Mouse (Mus musculus) hindbrain, embryonic 10.5 days (tissue): ENCODE measurements at regions not wholly inside any gene's neighbourhood (a gene's known extent, or its start where the extent isn't known, plus 50 kb on each side); places are given as distances from the start of the nearest gene placed in this dataset.
A peak's percentile ranks its signal among the peaks of the same experiment; 100 is the strongest.
"Not testable (repeated sequence)": the region's sequence is repeated elsewhere in the genome, so short reads cannot be mapped to it uniquely, and the experiment has no call there.

Source experiments
- DNase-seq: peaks from one replicate; pipeline ENCODE4 v3.0.0-alpha.2; 2017; ENCODE audit warnings: low spot score
- H3K27ac ChIP-seq: fragments of 300-500 bp; sonication (generic); 2 replicates; pipeline ENCODE4 v1.5.1; 2016; ENCODE audit warnings: mild to moderate bottlenecking, moderate library complexity
- H3K27me3 ChIP-seq: fragments of 300-500 bp; sonication (generic); 2 replicates; pipeline ENCODE4 v1.6.1; 2016; ENCODE audit warnings: mild to moderate bottlenecking; ENCODE audit not compliant: poor library complexity, insufficient read depth, severe bottlenecking
- H3K36me3 ChIP-seq: fragments of 300-500 bp; sonication (generic); 2 replicates; pipeline ENCODE4 v1.6.1; 2016; ENCODE audit warnings: mild to moderate bottlenecking, moderate library complexity
- H3K4me1 ChIP-seq: fragments of 300-500 bp; sonication (generic); replicated peaks from 2 replicates; pipeline ENCODE4 v1.6.1; 2016; ENCODE audit warnings: mild to moderate bottlenecking
- H3K4me3 ChIP-seq: fragments of 300-500 bp; sonication (generic); 2 replicates; pipeline ENCODE4 v1.5.1; 2016; ENCODE audit warnings: mild to moderate bottlenecking, moderate library complexity
- H3K9me3 ChIP-seq: fragments of 300-500 bp; sonication (generic); 2 replicates; pipeline ENCODE4 v1.6.1; 2016; ENCODE audit warnings: mild to moderate bottlenecking, moderate library complexity
- WGBS: fragments of 180-500 bp; shearing (Covaris S2); methylation state at CpG from one replicate; pipeline ENCODE4 v1.1.7; 2016; 5-methylcytosine and 5-hydroxymethylcytosine counted together

DNA sequence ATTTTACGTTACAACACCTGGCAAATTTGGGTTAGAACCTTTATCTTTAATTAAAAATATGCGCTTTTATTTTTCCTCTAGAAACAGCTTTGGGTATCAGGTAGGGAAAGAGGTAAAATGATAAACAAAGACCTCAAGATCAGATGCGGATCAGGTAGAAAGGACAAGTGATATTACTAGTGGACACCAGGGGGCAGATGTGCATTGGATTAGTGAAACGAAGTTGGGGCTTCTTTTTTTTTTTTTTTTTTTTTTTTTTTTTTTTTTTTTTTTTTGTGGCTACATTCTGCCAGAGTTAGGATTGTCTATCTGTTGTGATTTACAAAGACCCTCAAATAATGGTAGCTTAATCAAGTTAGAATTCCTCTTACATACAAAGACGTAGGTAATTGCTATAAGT, 153.8 kb downstream of the Cd109 start:
- WGBS = 41% methylated on average over 5 of the region's 5 CpGs
- no peak overlapping the region for H3K27ac ChIP-seq
- H3K27me3 ChIP-seq = no peaks in the 10 kb centered on the region
- no peaks in the 10 kb centered on the region for H3K36me3 ChIP-seq
- DNase-seq = peak; percentile 8
- no peaks in the 10 kb centered on the region for H3K4me1 ChIP-seq
- no peaks in the 10 kb centered on the region for H3K9me3 ChIP-seq
- no peak overlapping the region for H3K4me3 ChIP-seq

- H3K9me3 ChIP-seq = no peaks in the 10 kb centered on the region
- H3K4me1 ChIP-seq = no peaks in the 10 kb centered on the region
- H3K4me3 ChIP-seq = no peak overlapping the region
- no peaks in the 10 kb centered on the region for H3K36me3 ChIP-seq
- DNase-seq = no peak
- H3K27ac ChIP-seq = no peak overlapping the region
- H3K27me3 ChIP-seq = no peaks in the 10 kb centered on the region
- 60% methylated on average over 3 of the region's 3 CpGs for WGBS
These were observed 158.6 kb downstream of the Cd109 start for GRCm38 (mm10) chr9:78773936-78774335.

GRCm38 (mm10) chr9:78775462-78775861, 160.1 kb downstream of the Cd109 start:
- Histone ChIP-seq H3K27ac (no peak overlapping the region), H3K4me1 (no peaks in the 10 kb centered on the region), H3K4me3 (no peak overlapping the region), H3K36me3 (no peaks in the 10 kb centered on the region), H3K9me3 (no peaks in the 10 kb centered on the region), H3K27me3 (no peaks in the 10 kb centered on the region)
- DNase-seq = peak; percentile 38
- WGBS = 19% methylated on average over 5 of the region's 5 CpGs

GRCm38 (mm10) chr9:78780595-78780994, 165.2 kb downstream of the Cd109 start:
- Histone ChIP-seq H3K36me3 (no peaks in the 10 kb centered on the region), H3K27ac (no peak overlapping the region), H3K27me3 (no peaks in the 10 kb centered on the region), H3K4me1 (no peaks in the 10 kb centered on the region), H3K9me3 (no peaks in the 10 kb centered on the region), H3K4me3 (no peak overlapping the region)
- WGBS = 89% methylated on average over 4 of the region's 4 CpGs
- no peak for DNase-seq

DNA sequence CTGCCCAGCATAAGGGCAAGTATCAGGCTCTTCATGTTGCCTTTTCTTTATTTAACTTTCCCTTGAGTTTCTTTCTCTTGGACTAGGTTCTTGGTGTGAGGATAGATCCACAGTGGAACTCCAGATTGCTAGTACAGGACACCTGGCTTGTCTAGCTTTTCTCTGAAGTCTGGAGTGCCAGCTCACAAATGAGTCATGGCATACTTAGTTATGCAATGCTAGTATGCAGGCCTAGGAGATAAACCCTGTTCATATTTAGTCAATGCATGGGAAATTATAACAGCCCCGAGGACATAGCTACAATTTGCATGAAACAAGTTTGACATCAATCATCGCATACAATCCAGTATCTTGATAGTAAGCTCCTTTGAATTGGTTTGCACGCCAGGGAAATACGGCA, 167.0 kb downstream of the Cd109 start:
- Histone ChIP-seq H3K27ac (no peak overlapping the region), H3K9me3 (no peaks in the 10 kb centered on the region), H3K4me1 (no peaks in the 10 kb centered on the region), H3K36me3 (no peaks in the 10 kb centered on the region), H3K27me3 (no peaks in the 10 kb centered on the region), H3K4me3 (no peak overlapping the region)
- DNase-seq = no peak
- WGBS = 95% methylated on average over 4 of the region's 4 CpGs

- H3K4me1 ChIP-seq = no peaks in the 10 kb centered on the region
- H3K27ac ChIP-seq = no peak overlapping the region
- no peak for DNase-seq
- no peaks in the 10 kb centered on the region for H3K27me3 ChIP-seq
- H3K9me3 ChIP-seq = no peaks in the 10 kb centered on the region
- WGBS = 79% methylated on average over 8 of the region's 8 CpGs
- H3K36me3 ChIP-seq = no peaks in the 10 kb centered on the region
- no peak overlapping the region for H3K4me3 ChIP-seq
These were observed 167.5 kb downstream of the Cd109 start for GRCm38 (mm10) chr9:78782860-78783259.

DNA sequence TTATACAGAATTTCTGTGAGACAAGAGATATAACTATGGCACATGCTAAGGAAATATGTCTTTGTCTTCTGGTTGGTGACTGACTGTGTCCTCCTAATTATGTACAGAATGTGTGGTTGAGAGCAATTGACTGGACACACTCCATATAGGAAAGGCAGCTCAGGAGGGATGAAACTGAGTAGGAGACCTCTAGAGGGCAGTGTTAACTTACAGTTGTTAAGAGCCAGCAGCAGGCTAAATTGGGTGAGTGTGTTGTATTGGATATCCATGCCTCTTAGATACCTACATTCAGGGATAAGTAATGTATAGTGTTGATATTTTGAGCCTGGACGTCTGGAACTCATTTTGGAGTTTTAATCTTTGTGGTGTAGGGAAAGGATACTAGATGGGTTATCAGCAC, 172.5 kb downstream of the Cd109 start:
- 7% methylated on average over 1 of the region's 1 CpGs for WGBS
- H3K4me3 ChIP-seq = no peak overlapping the region
- peak; percentile 7 for DNase-seq

DNA sequence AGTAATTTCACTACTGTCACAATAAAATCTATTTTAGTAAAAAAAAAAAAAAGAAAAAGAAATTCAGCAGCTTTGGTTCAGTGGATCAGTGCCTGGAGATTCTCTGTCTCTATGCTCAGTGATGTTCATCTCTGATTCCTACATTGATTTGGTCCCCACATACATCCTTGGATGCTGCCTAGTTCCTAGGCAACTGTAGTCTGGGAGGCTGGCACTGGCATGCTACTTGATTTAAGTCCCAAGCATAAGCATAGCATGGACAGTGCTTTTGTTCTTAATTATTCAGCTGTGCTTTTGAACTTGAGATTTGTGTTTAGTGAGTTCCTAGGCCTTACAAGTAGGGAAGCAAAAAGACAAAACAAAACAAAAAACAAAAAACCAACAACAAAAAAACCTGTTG, 174.4 kb downstream of the Cd109 start:
- DNase-seq = no peak

More for the DNA sequence above, 172.5 kb downstream of the Cd109 start:
- Histone ChIP-seq H3K9me3 (no peaks in the 10 kb centered on the region), H3K36me3 (no peaks in the 10 kb centered on the region), H3K27ac (no peak overlapping the region), H3K27me3 (no peaks in the 10 kb centered on the region), H3K4me1 (no peaks in the 10 kb centered on the region)

DNA sequence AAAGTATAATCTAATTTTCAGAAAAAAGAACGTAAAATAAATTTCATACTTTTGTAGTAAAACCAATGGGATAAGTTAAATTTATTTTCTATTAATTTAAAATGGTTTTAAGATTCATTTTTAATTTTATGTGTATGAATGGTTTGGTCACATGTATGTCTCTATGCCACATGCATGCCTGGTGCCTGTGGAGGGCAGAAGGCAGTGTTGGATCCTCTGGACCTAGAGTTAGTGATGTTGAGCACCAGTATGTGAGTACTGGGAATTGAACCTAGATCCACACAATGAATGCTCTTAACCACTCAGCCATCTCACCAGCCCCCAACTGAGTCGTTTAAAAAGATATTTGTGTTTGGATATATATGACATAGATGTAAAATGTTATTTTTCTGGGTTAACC, 174.8 kb downstream of the Cd109 start:
- WGBS = 84% methylated on average over 2 of the region's 2 CpGs
- no peak for DNase-seq
- H3K9me3 ChIP-seq = no peaks in the 10 kb centered on the region
- no peak overlapping the region for H3K27ac ChIP-seq
- no peaks in the 10 kb centered on the region for H3K36me3 ChIP-seq
- no peaks in the 10 kb centered on the region for H3K4me1 ChIP-seq
- H3K4me3 ChIP-seq = no peak overlapping the region
- no peaks in the 10 kb centered on the region for H3K27me3 ChIP-seq

More for the DNA sequence above, 174.4 kb downstream of the Cd109 start:
- Histone ChIP-seq H3K27ac (no peak overlapping the region), H3K4me3 (no peak overlapping the region), H3K9me3 (no peaks in the 10 kb centered on the region), H3K27me3 (no peaks in the 10 kb centered on the region), H3K36me3 (no peaks in the 10 kb centered on the region), H3K4me1 (no peaks in the 10 kb centered on the region)

DNA sequence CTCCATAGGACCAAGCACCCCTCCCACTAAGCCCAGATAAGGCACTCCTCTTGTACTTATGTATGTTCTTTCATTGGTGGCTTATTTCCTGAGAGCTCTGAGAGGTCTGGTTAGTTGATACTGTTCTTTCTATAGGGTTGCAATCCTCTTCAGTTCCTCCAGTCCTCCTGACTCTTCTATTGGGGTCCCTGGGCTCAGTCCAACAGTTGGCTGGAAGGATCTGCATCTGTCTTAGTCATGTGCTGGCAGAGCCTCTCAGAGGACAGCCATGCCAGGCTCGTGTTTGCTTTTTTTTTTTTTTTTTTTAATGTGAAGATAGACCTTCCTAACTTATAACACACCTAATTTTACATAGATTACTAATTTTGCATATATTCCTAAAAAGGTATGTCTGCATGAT, 180.5 kb downstream of the Cd109 start:
- no peaks in the 10 kb centered on the region for H3K9me3 ChIP-seq
- no peaks in the 10 kb centered on the region for H3K4me1 ChIP-seq
- H3K27ac ChIP-seq = no peak overlapping the region
- 62% methylated on average over 1 of the region's 1 CpGs for WGBS
- no peaks in the 10 kb centered on the region for H3K27me3 ChIP-seq
- H3K36me3 ChIP-seq = no peaks in the 10 kb centered on the region
- no peak overlapping the region for H3K4me3 ChIP-seq
- no peak for DNase-seq

DNA sequence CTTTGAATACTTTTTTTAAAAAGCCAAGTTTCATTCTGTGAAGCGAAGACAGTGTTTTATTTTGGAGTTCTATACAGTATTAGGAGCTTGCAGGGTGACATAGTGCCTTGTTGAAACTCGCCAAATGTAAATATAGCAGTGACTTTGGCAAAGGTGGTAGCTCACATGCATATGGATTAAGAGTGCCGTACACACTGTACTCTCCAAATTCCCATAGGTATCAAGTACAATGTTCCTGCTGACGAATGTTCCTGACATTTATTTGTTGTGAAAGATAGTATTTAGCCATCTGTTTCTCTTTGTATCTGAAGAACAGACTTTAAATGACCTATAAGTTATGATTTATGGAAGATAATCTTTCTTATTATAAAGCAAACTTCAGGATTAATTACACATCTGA, 201.9 kb downstream of the Cd109 start:
- H3K4me1 ChIP-seq = 0 out of 2 replicates have a peak, but pooled peaks cover 3% of the 10 kb centered on the region
- no peaks in the 10 kb centered on the region for H3K36me3 ChIP-seq
- no peak overlapping the region for H3K4me3 ChIP-seq
- H3K27me3 ChIP-seq = peaks cover 5% of the 10 kb centered on the region
- H3K9me3 ChIP-seq = no peaks in the 10 kb centered on the region
- no peak for DNase-seq
- no peak overlapping the region for H3K27ac ChIP-seq
- WGBS = 80% methylated on average over 4 of the region's 4 CpGs

DNA sequence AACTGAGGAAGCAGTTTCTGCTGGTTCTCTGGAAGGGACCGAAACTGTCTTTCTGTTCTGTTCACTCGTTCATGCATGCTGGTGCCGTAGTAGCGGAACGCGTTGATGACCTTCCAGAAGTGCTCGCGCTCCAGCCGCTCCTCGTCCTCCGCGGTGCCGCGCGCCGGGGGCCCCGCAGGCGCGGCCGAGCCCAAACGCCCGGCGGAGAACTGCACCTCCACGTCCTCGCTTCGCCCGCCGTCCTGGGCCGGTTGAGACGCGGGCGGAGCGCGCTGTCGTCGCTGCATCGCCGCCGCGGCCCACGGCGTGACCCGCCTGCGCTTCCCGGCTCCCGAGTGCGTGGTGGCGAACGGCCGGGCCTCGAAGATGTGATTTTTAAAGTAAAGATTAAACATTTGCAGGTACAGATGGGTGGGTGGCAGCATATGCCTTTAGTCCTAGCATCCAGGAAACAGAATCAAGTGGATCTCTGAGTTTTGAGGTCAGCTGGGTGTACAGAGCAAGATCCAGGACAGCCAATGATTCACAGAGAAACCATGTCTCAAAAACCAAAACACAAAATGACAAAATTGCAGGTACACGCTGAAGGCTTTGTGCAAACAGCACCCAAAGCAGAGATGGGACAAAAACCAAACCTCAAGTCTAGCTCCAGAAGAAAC, 206.3 kb downstream of the Cd109 start:
- WGBS = 11% methylated on average over 52 of the region's 52 CpGs
- H3K27ac ChIP-seq, H3K4me1 ChIP-seq, H3K36me3 ChIP-seq, H3K27me3 ChIP-seq, H3K9me3 ChIP-seq: not testable (repeated sequence)
- peak; percentile 20 for DNase-seq
- H3K4me3 ChIP-seq = peak overlapping the region; percentile 45

DNA sequence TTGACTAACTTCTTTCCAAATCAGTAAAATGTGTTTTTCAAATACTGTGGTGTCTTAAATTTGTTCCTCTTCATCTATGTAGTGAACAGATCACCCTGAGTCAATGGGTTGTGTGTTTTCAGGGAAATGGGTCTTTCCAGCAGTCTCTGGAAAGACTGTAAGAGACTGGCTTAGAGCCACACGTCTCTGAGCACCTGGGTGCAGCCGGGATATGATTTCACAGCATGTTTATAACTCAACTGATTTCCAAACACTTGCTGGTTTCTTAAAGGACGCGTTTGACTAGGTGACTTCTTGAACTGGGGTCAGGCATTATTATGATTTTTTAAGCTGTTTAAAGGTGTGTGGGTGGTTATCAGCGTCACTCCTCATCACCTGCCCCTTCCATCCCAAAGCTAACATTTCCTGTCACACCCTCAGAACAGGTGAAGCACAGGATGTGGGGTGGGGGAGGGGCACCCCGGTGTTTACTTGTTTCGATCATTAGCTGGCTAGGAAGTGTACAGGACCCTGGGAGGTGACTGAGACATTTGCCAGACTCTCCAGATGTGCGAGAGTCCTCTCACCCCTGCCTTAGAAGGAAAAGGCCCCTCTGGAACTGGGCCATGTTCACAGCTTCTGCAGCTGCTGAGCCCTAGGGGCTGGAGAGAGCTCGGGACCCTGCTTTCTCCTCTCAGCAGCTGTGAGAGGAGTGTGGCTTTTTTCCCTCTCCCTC, 229.8 kb downstream of the Cd109 start:
- Histone ChIP-seq H3K9me3 (no peaks in the 10 kb centered on the region), H3K4me3 (no peak overlapping the region), H3K4me1 (peaks cover 9% of the 10 kb centered on the region; the same call in 1 of the 2 replicates), H3K27ac (no peak overlapping the region), H3K27me3 (no peaks in the 10 kb centered on the region), H3K36me3 (no peaks in the 10 kb centered on the region)
- DNase-seq = no peak
- 71% methylated on average over 9 of the region's 9 CpGs for WGBS
